ENCODE assay signal across 14 mouse cellular contexts in the genomic region with DNA sequence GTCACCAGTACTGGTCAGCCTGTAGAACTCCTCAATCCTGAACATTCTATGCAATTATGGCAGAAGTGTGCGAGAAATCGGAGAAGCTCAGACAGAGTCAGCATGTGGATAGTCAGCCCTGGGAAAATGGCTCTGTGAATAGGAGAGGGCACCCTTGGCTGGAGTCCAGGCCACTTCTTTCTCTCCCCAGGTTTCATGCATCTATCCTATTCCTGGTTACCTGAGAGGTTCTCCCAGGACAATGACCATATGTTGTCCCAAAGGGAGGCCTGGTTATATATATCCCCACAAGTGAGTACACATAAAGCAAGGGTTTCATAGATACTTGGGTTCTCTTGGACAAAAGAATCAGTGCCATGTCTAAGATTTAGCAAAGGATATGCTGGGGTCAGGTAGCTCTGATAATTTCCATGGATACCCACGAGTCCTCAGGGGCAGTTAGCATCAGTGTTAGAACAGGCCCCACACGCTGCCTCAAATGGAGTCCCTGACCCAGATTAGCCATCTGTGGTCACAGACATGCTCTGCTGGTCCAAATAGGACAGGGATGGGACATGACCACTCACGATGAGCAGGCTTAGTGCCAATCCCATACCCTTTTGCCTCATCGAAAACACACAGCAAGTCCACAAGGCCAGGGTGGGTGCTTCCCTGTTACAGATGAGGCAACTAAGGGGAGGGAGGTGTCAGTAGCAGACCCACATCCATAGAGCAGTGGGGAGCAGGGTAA.
"Had no signal": no experiment of that assay in that cellular context is flagged by ENCODE, and none has a peak within 500 bp of the region (broad histone marks: within the 10 kb centered on the region; RNA-seq: fewer than 3 reads in every experiment).

No protein-coding gene starts in this region.

- DNase-seq: kidney, postnatal 14 days; left cerebral cortex, postnatal 4 days; lung, adult 18-20 months; lung, postnatal 36 days; midbrain, embryonic 14.5 days; right cerebral cortex, adult 18-20 months; right cerebral cortex, postnatal 25 days; thymus, postnatal 4 days had no signal

- H3K27ac ChIP-seq: kidney, embryonic 15.5 days; limb, embryonic 13.5 days; liver, embryonic 14.5 days; midbrain, embryonic 10.5 days; neural tube, embryonic 15.5 days had no signal

- H3K9me3 ChIP-seq: kidney, embryonic 15.5 days; limb, embryonic 13.5 days; midbrain, embryonic 10.5 days; neural tube, embryonic 15.5 days had no signal

- H3K27me3 ChIP-seq: kidney, embryonic 15.5 days; neural tube, embryonic 15.5 days had no signal

- H3K36me3 ChIP-seq: kidney, embryonic 15.5 days; limb, embryonic 13.5 days; midbrain, embryonic 10.5 days; neural tube, embryonic 15.5 days had no signal

- H3K4me2 ChIP-seq: kidney, embryonic 15.5 days; limb, embryonic 13.5 days; neural tube, embryonic 15.5 days had no signal

- H3K4me3 ChIP-seq: kidney, embryonic 15.5 days; limb, embryonic 13.5 days; midbrain, embryonic 10.5 days; myocyte; neural tube, embryonic 15.5 days had no signal

- H3K9ac ChIP-seq: kidney, embryonic 15.5 days; limb, embryonic 13.5 days; liver, embryonic 14.5 days; neural tube, embryonic 15.5 days had no signal
